Mouse (Mus musculus) erythroblast, embryonic 14.5 days (primary cell): ENCODE data around the gene Fam72a. TPM values are rescaled to one million over a fixed set of nuclear protein-coding genes. Genes with fewer than 3 reads are reported as not detected.
A peak's percentile ranks its signal among the peaks of the same experiment; 100 is the strongest.

Experiments
- H3K27me3 ChIP-seq: 2 replicates; pipeline ENCODE4 v1.6.1; 2012; ENCODE audit warnings: inconsistent platforms; ENCODE audit not compliant: control insufficient read depth
- H3K36me3 ChIP-seq: 2 replicates; pipeline ENCODE4 v1.6.1; 2012; ENCODE audit warnings: mild to moderate bottlenecking, inconsistent platforms; ENCODE audit not compliant: control insufficient read depth
- H3K4me1 ChIP-seq: 2 replicates; pipeline ENCODE4 v1.6.1; 2012; ENCODE audit warnings: inconsistent platforms; ENCODE audit not compliant: control insufficient read depth
- H3K4me3 ChIP-seq: replicated peaks from 2 replicates; pipeline ENCODE3; 2012; ENCODE audit warnings: moderate library complexity, mild to moderate bottlenecking, inconsistent platforms
- H3K9me3 ChIP-seq: 2 replicates; pipeline ENCODE4 v1.6.1; 2012; ENCODE audit warnings: low read length, inconsistent platforms, mixed read lengths; ENCODE audit not compliant: control insufficient read depth
- GATA1 ChIP-seq: IDR thresholded peaks from 2 replicates; pipeline ENCODE4 v1.6.1; 2012; ENCODE audit warnings: low read length, inconsistent platforms, mixed read lengths
- TAL1 ChIP-seq: IDR thresholded peaks from 3 replicates; pipeline ENCODE4 v1.6.1; 2012; ENCODE audit warnings: low read length, inconsistent platforms, mixed read lengths
- polyA plus RNA-seq: library from polyadenylated mRNA; stranded (reverse); fragments of >175 nt; gene quantifications from 2 replicates; pipeline ENCODE4 v1.2.3, GENCODE M21; 2012

Fam72a gene
- polyA plus RNA-seq, 1 experiment: 0.11 TPM

DNA sequence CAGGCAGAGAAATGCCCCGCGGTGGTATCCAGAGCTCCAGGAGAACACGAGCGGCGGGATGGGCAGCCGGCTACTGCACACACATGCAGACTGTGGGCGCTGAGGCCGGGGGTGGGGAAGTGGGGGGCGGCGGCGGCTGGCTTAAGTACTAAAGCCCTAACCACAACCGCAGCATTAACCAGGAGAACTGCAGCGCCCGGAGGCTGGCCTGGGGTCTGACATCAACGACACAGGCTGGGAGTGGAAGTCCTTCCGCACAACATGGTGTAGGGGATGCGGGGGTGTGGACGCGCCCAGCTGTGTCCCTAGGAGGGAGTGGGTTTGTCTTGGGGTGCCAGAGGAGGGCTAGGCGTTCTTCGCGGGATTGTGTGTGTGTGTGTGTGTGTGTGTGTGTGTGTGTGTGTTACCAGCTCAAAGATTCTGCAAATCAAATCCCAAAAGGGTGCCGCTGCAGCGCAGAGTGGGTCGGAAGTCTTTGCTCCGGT is 2.6 kb upstream of the Fam72a start:
- H3K9me3 ChIP-seq: no peaks in the 10 kb centered on the region
- TF ChIP-seq TAL1: no peak
- no peak for TF ChIP-seq GATA1
- H3K4me3 ChIP-seq: peak overlapping the region; percentile 96
- H3K27me3 ChIP-seq: peaks cover 12% of the 10 kb centered on the region
- peaks cover 59% of the 10 kb centered on the region for H3K4me1 ChIP-seq
- H3K36me3 ChIP-seq: peaks cover 8% of the 10 kb centered on the region

- peak overlapping the region; percentile 96 for H3K4me3 ChIP-seq
- peaks cover 59% of the 10 kb centered on the region for H3K4me1 ChIP-seq
- TF ChIP-seq GATA1: no peak
- no peak for TF ChIP-seq TAL1
- H3K9me3 ChIP-seq: no peaks in the 10 kb centered on the region
- peaks cover 8% of the 10 kb centered on the region for H3K36me3 ChIP-seq
- peaks cover 12% of the 10 kb centered on the region for H3K27me3 ChIP-seq
Observed at GRCm38 (mm10) chr1:131525586-131526271, 2.0 kb upstream of the Fam72a start.

DNA sequence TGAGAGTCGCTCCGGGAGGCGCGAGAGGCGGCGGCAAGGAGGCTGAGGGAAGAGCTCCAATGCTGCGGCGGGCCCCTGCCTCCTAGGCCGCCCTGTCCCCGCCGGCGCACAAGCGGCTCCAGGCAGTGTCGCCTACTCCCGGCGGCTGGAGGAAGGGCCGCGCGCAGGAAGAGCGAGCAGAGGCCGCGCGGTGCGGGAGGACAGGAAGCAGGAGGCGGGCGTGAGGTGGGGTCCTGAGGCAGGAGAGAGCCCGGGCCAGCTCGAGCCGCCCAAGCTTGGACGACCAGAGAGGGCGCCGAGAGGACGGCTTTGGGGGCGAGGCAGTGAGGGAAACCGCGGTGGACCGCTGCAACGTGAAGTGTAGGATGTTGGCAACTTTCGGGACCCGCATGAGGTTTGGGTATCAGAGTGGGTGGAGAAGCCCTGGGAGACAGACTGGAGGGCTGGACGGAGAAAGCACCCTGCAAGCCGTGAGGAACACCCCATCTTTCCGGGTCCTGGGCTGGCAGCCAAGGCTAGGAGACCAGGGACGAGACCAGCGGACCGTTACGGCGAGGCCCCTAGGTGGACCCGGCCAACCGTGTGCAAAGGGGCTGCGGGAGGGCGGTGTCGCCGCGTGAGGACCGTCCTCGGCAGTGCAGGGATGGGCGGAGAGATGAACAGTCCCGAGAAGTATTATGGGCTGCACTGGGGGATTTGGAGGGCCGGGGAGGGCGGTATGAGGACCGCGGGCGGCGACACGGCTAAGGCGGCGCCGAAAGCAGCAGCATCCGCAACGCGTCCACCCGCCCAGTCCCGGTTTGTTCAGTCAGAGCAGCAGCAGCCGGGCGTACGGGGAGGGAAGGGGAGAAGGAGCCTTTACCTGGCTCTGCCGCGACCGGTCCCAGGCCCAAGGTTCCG is 1.1 kb upstream of the Fam72a start:
- H3K4me1 ChIP-seq: peaks cover 59% of the 10 kb centered on the region
- peak overlapping the region; percentile 96 for H3K4me3 ChIP-seq
- H3K9me3 ChIP-seq: no peaks in the 10 kb centered on the region
- TF ChIP-seq TAL1: no peak
- TF ChIP-seq GATA1: no peak
- H3K36me3 ChIP-seq: peaks cover 8% of the 10 kb centered on the region
- peaks cover 12% of the 10 kb centered on the region for H3K27me3 ChIP-seq

DNA sequence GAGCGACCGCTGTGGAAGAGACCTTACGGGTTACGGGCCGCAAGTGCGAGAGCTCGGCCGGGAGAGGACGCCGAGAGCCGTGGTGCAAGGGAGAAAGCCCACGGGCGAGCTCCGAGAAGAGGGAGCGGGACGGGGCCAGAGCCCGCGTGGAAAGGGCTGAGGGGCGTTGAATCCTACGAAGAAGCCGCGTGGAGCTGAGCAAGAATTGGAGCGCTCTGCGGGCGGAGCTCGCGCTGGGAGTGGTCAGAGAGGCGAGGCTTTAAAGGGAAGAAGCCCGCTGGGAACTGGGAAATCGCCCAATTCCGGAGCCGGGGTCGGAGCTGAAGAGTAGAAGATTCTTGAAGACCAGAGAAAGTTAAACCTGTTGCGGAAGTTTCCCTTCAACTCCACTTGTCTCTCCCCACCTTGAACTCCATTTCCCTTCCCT is 391 bp downstream of the Fam72a start:
- peaks cover 12% of the 10 kb centered on the region for H3K27me3 ChIP-seq
- H3K36me3 ChIP-seq: peaks cover 5% of the 10 kb centered on the region
- TF ChIP-seq TAL1 (no peak), GATA1 (no peak)
- peak overlapping the region; percentile 96 for H3K4me3 ChIP-seq
- peaks cover 59% of the 10 kb centered on the region for H3K4me1 ChIP-seq
- no peaks in the 10 kb centered on the region for H3K9me3 ChIP-seq

DNA sequence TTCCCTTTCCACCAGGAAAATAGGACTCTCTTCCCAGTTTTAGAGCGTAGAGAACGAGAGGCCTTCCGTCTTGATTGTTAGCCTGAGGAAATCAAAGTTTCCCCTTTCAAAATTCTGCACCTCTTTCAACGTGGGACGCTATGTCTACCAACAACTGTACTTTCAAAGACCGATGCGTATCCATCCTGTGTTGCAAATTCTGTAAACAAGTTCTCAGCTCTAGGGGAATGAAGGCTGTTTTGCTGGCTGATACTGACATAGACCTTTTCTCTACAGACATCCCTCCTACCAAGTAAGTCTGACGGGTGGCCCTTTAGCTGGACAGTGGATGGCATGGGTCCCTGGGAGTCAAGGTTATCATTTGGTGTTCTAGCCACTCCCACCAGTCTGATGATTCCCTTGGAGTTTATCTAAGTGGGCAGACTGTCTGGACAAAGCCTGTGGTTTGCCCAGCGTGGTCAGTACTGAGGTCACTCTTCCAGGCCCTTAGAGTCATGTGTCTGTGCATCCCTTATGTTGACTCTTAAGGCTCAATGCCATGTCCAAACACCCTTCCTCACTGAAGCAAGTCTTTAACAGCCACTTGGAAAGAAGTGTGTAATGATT is 961 bp downstream of the Fam72a start:
- Histone ChIP-seq H3K9me3 (no peaks in the 10 kb centered on the region), H3K4me3 (peak overlapping the region; percentile 96), H3K4me1 (peaks cover 57% of the 10 kb centered on the region), H3K36me3 (peaks cover 5% of the 10 kb centered on the region), H3K27me3 (peaks cover 12% of the 10 kb centered on the region)
- TF ChIP-seq TAL1 (no peak), GATA1 (no peak)

GRCm38 (mm10) chr1:131539771-131540170 is 12.1 kb downstream of the Fam72a start:
- no peaks in the 10 kb centered on the region for H3K27me3 ChIP-seq
- TF ChIP-seq GATA1: no peak
- TF ChIP-seq TAL1: no peak
- H3K4me3 ChIP-seq: no peak overlapping the region
- H3K4me1 ChIP-seq: no peaks in the 10 kb centered on the region
- peaks cover 15% of the 10 kb centered on the region for H3K36me3 ChIP-seq
- H3K9me3 ChIP-seq: no peaks in the 10 kb centered on the region

DNA sequence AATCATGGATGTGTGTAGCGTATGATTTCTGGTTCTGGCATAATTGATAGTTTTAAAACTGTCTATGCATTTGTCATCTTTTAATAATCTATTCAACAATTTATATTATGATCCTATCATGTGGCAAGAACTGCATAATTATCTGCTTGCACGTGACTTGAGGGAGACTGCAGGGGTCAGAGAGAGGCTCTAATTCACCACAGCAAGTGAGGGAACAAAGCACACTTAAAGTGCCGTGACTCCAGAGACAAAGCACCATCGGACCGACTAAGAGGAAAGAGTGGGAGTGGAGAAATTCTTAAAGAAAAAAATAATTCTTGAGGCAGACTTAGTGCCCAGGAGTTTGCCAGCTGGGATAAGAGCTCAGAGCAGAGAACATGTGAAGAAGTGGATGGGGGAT is 13.1 kb downstream of the Fam72a start:
- Histone ChIP-seq H3K9me3 (no peaks in the 10 kb centered on the region), H3K4me3 (no peak overlapping the region), H3K27me3 (no peaks in the 10 kb centered on the region), H3K36me3 (peaks cover 10% of the 10 kb centered on the region), H3K4me1 (no peaks in the 10 kb centered on the region)
- TF ChIP-seq TAL1 (no peak), GATA1 (no peak)

DNA sequence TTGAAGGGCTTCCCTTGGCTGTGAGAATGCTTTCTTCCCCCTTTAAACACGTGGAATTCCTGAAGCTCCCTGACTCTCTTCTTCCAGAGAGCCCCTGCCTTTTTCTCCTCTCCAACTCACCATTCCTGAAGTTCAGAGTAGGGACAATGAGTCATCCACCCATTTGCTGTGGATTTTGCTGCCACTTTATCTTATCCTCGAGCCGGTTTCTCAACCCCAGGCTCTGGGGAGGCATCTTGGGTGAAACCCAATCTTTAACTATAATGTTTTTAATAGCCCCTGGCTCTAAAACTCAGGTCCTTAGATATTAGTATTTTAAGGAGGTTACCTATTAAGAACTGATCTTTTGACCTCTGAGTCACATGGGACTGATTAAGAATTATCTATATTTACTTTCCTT is 13.7 kb downstream of the Fam72a start:
- H3K4me3 ChIP-seq: no peak overlapping the region
- no peak for TF ChIP-seq GATA1

GRCm38 (mm10) chr1:131541903-131542302 is 14.2 kb downstream of the Fam72a start:
- Histone ChIP-seq H3K36me3 (peaks cover 6% of the 10 kb centered on the region), H3K4me3 (no peak overlapping the region), H3K27me3 (no peaks in the 10 kb centered on the region), H3K9me3 (no peaks in the 10 kb centered on the region), H3K4me1 (no peaks in the 10 kb centered on the region)
- TF ChIP-seq TAL1 (no peak), GATA1 (no peak)

More for the DNA sequence above, 13.7 kb downstream of the Fam72a start:
- Histone ChIP-seq H3K36me3 (peaks cover 10% of the 10 kb centered on the region), H3K4me1 (no peaks in the 10 kb centered on the region), H3K9me3 (no peaks in the 10 kb centered on the region), H3K27me3 (no peaks in the 10 kb centered on the region)
